Mouse (Mus musculus): ENCODE results near the gene Mllt10.

DNA sequence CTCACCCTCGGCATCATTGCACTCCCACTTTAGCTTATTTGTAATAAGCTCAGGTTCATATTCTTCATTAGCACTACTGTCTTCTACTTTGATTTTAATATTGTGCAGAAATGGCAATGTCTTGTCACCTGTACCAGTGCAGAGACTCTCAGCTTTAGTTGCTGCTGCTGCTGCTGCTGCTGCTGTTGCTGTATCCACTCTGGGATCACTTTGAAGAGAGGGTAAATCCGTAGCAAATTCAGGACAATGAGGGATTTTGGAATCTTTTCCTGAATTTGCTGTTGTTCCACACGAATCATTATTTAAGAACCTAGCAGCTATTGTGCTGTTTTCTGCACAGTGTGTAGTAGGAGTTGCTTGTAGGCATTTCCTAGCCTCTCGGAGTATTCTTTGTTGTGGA, 8.9 kb upstream of the Mllt10 start:
- TF ChIP-seq CTCF (IDR thresholded peaks at IDR 0.05; ENCODE audit: extremely low read depth, insufficient read depth, insufficient read length, insufficient replicate concordance) (no peak), POLR2A (IDR thresholded peaks at IDR 0.05; ENCODE audit: low read depth, low read length) (no peak)
